Comparison of ENCODE assay signal across 9 mouse cellular contexts in the genomic region with DNA sequence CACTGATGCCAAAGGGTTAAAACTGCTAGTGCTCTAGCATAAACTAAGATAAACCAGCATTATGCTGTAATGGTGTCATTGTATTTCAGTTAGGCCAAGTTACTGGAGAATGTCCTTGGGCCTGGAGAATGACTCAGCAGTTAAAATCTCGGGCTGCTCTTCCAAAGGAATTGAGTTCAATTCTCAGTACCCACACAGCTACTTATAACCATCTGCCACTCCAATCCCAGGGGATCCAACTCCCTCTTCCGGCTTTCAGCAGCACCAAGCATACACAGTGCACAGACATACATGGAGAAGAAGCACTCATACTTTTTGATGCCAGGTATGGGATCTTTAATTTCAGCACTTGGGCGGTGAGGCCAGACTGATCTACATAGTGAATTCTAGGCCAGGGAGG. TPM values are rescaled to one million over a fixed set of nuclear protein-coding genes. Genes with fewer than 3 reads are reported as not detected.
A peak's percentile ranks its signal among the peaks of the same experiment; 100 is the strongest.
DNase-seq lines count a peak whose midpoint lies in the region; ATAC-seq and TF ChIP-seq lines count a peak whose summit lies in the region.
"Had no signal": no experiment of that assay in that cellular context is flagged by ENCODE, and none has a peak within 500 bp of the region (broad histone marks: within the 10 kb centered on the region; RNA-seq: fewer than 3 reads in every experiment).

No protein-coding gene starts in this region.

- TF ChIP-seq EP300 in stomach, postnatal 0 days (optimal IDR thresholded peaks at IDR 0.05), result no peak

- no peaks in the 10 kb centered on the region for H3K36me3 ChIP-seq in kidney, adult 2 months (ENCODE audit: control insufficient read depth, insufficient read depth, low read length)
- no peaks in the 10 kb centered on the region for H3K36me3 ChIP-seq in intestine, embryonic 16.5 days (ENCODE audit: control insufficient read depth, insufficient read depth, low read length)
- no peaks in the 10 kb centered on the region for H3K36me3 ChIP-seq in stomach, postnatal 0 days (ENCODE audit: control insufficient read depth, insufficient read depth, low read length)
- H3K36me3 ChIP-seq: embryonic facial prominence, embryonic 12.5 days had no signal

- H3K9ac ChIP-seq in intestine, embryonic 16.5 days (ENCODE audit: low read depth, low read length), result no peak overlapping the region
- H3K9ac ChIP-seq in stomach, postnatal 0 days (ENCODE audit: low read length), result no peak overlapping the region
- H3K9ac ChIP-seq: embryonic facial prominence, embryonic 12.5 days had no signal

- WGBS in kidney, adult 2 months, result 41% methylated on average over 3 of the region's 3 CpGs
- 56% methylated on average over 3 of the region's 3 CpGs for WGBS in intestine, embryonic 16.5 days
- 43% methylated on average over 3 of the region's 3 CpGs for WGBS in stomach, postnatal 0 days

- H3K4me3 ChIP-seq in kidney, adult 2 months (ENCODE audit: insufficient read depth, low read depth, low read length), result no peak overlapping the region
- H3K4me3 ChIP-seq in intestine, embryonic 16.5 days (ENCODE audit: low read length), result no peak overlapping the region
- H3K4me3 ChIP-seq in stomach, postnatal 0 days (ENCODE audit: low read depth, low read length), result no peak overlapping the region
- H3K4me3 ChIP-seq: embryonic facial prominence, embryonic 12.5 days had no signal

- in situ Hi-C loops in Patski (cut with MboI; ENCODE audit: low pct_unique_long_range_greater_than_20kb), result no loop called here

- no peak overlapping the region for H3K4me2 ChIP-seq in intestine, embryonic 16.5 days (ENCODE audit: low read depth, low read length)
- H3K4me2 ChIP-seq in stomach, postnatal 0 days (replicated peaks; ENCODE audit: low read depth), result no peak overlapping the region
- H3K4me2 ChIP-seq: embryonic facial prominence, embryonic 12.5 days had no signal

- POLR2A ChIA-PET in Patski (lab: Charles Lee), result no interaction called here

- H3K27me3 ChIP-seq in kidney, adult 2 months (replicated peaks; ENCODE audit: control insufficient read depth, insufficient read depth, low read length), result no peaks in the 10 kb centered on the region
- no peaks in the 10 kb centered on the region for H3K27me3 ChIP-seq in Patski
- H3K27me3 ChIP-seq in intestine, embryonic 16.5 days (replicated peaks; ENCODE audit: control insufficient read depth, insufficient read depth, low read length), result no peaks in the 10 kb centered on the region
- no peaks in the 10 kb centered on the region for H3K27me3 ChIP-seq in stomach, postnatal 0 days (ENCODE audit: control insufficient read depth, insufficient read depth, low read length)
- H3K27me3 ChIP-seq: embryonic facial prominence, embryonic 12.5 days had no signal

- TF ChIP-seq POLR2A in kidney, adult 2 months (IDR thresholded peaks at IDR 0.05; ENCODE audit: low read depth, low read length), result no peak

- peak; percentile 54 for DNase-seq in kidney, adult 2 months
- no peak for DNase-seq in kidney, adult 8-10 months
- DNase-seq in Patski (ENCODE audit: low read depth, low spot score), result no peak
- DNase-seq in c-Kit-positive CD71-positive TER-119-positive erythroid progenitor cells, embryonic 14.5 days (ENCODE audit: low spot score), result peak; percentile 37
- DNase-seq in stomach, postnatal 0 days (ENCODE audit: low spot score), result no peak
- DNase-seq in layer of hippocampus, adult 11-12 months (ENCODE audit: low spot score), result no peak
- no peak for DNase-seq in layer of hippocampus, postnatal 36 days

- CTCF ChIA-PET in Patski (lab: Charles Lee), result no interaction called here

- peak; percentile 80 for ATAC-seq in Patski
- ATAC-seq in intestine, embryonic 16.5 days, result 0 out of 2 replicates have a peak, but pooled peaks have one; percentile 18
- no peak for ATAC-seq in stomach, postnatal 0 days (ENCODE audit: low FRiP score, low TSS enrichment)

- peaks cover 34% of the 10 kb centered on the region; the same call in 1 of the 2 replicates for H3K4me1 ChIP-seq in kidney, adult 2 months (ENCODE audit: control insufficient read depth, insufficient read depth, low read length)
- H3K4me1 ChIP-seq in intestine, embryonic 16.5 days (ENCODE audit: control insufficient read depth, insufficient read depth, low read length), result 0 out of 2 replicates have a peak, but pooled peaks cover 2% of the 10 kb centered on the region
- H3K4me1 ChIP-seq in stomach, postnatal 0 days (replicated peaks; ENCODE audit: control insufficient read depth, insufficient read depth), result no peaks in the 10 kb centered on the region; the same call in 1 of the 2 replicates

- peak overlapping the region; percentile 26; the same call in 1 of the 2 replicates for H3K27ac ChIP-seq in kidney, adult 2 months (ENCODE audit: insufficient read depth, low read depth, low read length)
- H3K27ac ChIP-seq in intestine, embryonic 16.5 days (ENCODE audit: low read length), result no peak overlapping the region
- H3K27ac ChIP-seq in stomach, postnatal 0 days (replicated peaks), result no peak overlapping the region
- H3K27ac ChIP-seq: embryonic facial prominence, embryonic 12.5 days had no signal

- H3K9me3 ChIP-seq in intestine, embryonic 16.5 days (ENCODE audit: control insufficient read depth, low read length), result no peaks in the 10 kb centered on the region
- H3K9me3 ChIP-seq in stomach, postnatal 0 days (ENCODE audit: control insufficient read depth, low read length), result no peaks in the 10 kb centered on the region
- H3K9me3 ChIP-seq: embryonic facial prominence, embryonic 12.5 days had no signal

- no peak for TF ChIP-seq CTCF in kidney, adult 2 months (conservative IDR thresholded peaks at IDR 0.05; ENCODE audit: insufficient read depth, insufficient read length, low read depth, low read length)
- TF ChIP-seq CTCF in Patski (IDR thresholded peaks at IDR 0.05), result no peak
- no peak for TF ChIP-seq CTCF in stomach, postnatal 0 days (IDR thresholded peaks at IDR 0.05; ENCODE audit: low read depth)

RNA-seq across cellular contexts. Expression of a gene that starts 8.1 kb away (rescaled TPM):
- 8.6 and 11.3 TPM in 2 replicates for polyA plus RNA-seq in kidney, adult 2 months (2012; rRNA removed)
- 83.1 TPM for polyA plus RNA-seq in Patski (2021)
- 18.9 and 19.1 TPM in 2 replicates for polyA plus RNA-seq in intestine, embryonic 16.5 days (2015; fragmentation: Nextera tagmentation; extraction: Ambion mirVana)
- polyA plus RNA-seq in stomach, postnatal 0 days (2015; fragmentation: Nextera tagmentation; extraction: Ambion mirVana), result 20.5 and 21.8 TPM in 2 replicates
- total RNA-seq in layer of hippocampus, postnatal 36 days (2021), result 100 to 1,000 TPM in 1 of 2 experiments, 10 to 100 TPM in 1; 86.8 to 109 TPM

Comparison
In these comparisons a context has a peak if more than half of its experiments do, and no peak if none do; other contexts are left out.
1. DNase-seq: peak in kidney, adult 2 months (single experiment) and c-Kit-positive CD71-positive TER-119-positive erythroid progenitor cells, embryonic 14.5 days (single experiment); none in kidney, adult 8-10 months (0 of 2), Patski (single experiment), stomach, postnatal 0 days (single experiment), layer of hippocampus, adult 11-12 months (single experiment) and layer of hippocampus, postnatal 36 days (0 of 2).